In the genomic region with DNA sequence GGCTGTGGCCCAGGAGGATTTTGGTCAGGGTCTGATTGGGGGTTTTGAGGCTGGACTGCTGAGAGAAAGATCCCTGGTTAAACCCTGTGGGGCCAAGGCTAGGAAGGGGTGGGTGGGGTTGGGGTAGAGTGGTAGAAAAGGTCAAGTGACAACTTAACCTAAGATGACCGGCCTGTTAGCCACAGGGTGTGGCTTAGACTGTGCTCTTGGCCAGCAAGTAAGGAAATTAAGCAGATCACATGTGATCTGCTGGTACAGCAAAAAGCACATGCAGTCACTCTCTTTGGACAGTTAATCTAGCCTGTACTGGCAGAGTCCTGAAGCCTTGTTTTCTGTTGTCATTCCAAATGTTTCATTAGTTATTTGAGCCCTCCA, we compare ENCODE assay signal across 23 mouse cellular contexts. TPM values are rescaled to one million over a fixed set of nuclear protein-coding genes. Genes with fewer than 3 reads are reported as not detected.
DNase-seq lines count a peak whose midpoint lies in the region; ATAC-seq and TF ChIP-seq lines count a peak whose summit lies in the region.
"Had no signal": no experiment of that assay in that cellular context is flagged by ENCODE, and none has a peak within 500 bp of the region (broad histone marks: within the 10 kb centered on the region; RNA-seq: fewer than 3 reads in every experiment).

No protein-coding gene starts in this region.

- no peaks in the 10 kb centered on the region for H3K4me1 ChIP-seq in lung, postnatal 0 days (ENCODE audit: insufficient read depth, low read depth, low read length)
- H3K4me1 ChIP-seq in bone marrow macrophage, adult 2 months (ENCODE audit: control insufficient read depth, insufficient read depth, low read length): peaks cover 29% of the 10 kb centered on the region
- H3K4me1 ChIP-seq in forebrain, embryonic 10.5 days: no peaks in the 10 kb centered on the region
- H3K4me1 ChIP-seq in kidney, adult 2 months (ENCODE audit: control insufficient read depth, insufficient read depth, low read length): no peaks in the 10 kb centered on the region
- H3K4me1 ChIP-seq: embryonic facial prominence, embryonic 15.5 days; forebrain, embryonic 12.5 days; hindbrain, embryonic 13.5 days; lung, embryonic 15.5 days; neural tube, embryonic 15.5 days had no signal

- H3K9ac ChIP-seq in lung, postnatal 0 days (replicated peaks; ENCODE audit: low read depth): no peak overlapping the region
- H3K9ac ChIP-seq: embryonic facial prominence, embryonic 15.5 days; forebrain, embryonic 12.5 days; hindbrain, embryonic 13.5 days; lung, embryonic 15.5 days; neural tube, embryonic 15.5 days had no signal

- no peak for TF ChIP-seq EP300 in lung, postnatal 0 days (IDR thresholded peaks at IDR 0.05)

- no peak overlapping the region for H3K4me3 ChIP-seq in lung, postnatal 0 days (ENCODE audit: low read depth, low read length)
- H3K4me3 ChIP-seq in bone marrow macrophage, adult 2 months (ENCODE audit: insufficient read depth, low read length): no peak overlapping the region
- H3K4me3 ChIP-seq in forebrain, embryonic 10.5 days: no peak overlapping the region
- H3K4me3 ChIP-seq in kidney, adult 2 months (ENCODE audit: insufficient read depth, low read depth, low read length): no peak overlapping the region
- H3K4me3 ChIP-seq: embryonic facial prominence, embryonic 15.5 days; forebrain, embryonic 12.5 days; heart, adult 2 months; hindbrain, embryonic 13.5 days; layer of hippocampus, adult 2 months; lung, embryonic 15.5 days; neural tube, embryonic 15.5 days had no signal

- no peak for TF ChIP-seq CTCF in lung, postnatal 0 days (IDR thresholded peaks at IDR 0.05)
- no peak for TF ChIP-seq CTCF in bone marrow macrophage, adult 2 months (IDR thresholded peaks at IDR 0.05; ENCODE audit: low read depth, low read length)
- TF ChIP-seq CTCF in kidney, adult 2 months (conservative IDR thresholded peaks at IDR 0.05; ENCODE audit: insufficient read depth, insufficient read length, low read depth, low read length): no peak

- no peaks in the 10 kb centered on the region for H3K36me3 ChIP-seq in lung, postnatal 0 days (ENCODE audit: insufficient read depth, low read length)
- no peaks in the 10 kb centered on the region for H3K36me3 ChIP-seq in forebrain, embryonic 10.5 days (replicated peaks)
- H3K36me3 ChIP-seq in kidney, adult 2 months (ENCODE audit: control insufficient read depth, insufficient read depth, low read length): no peaks in the 10 kb centered on the region
- H3K36me3 ChIP-seq: embryonic facial prominence, embryonic 15.5 days; forebrain, embryonic 12.5 days; hindbrain, embryonic 13.5 days; lung, embryonic 15.5 days; neural tube, embryonic 15.5 days had no signal

- ATAC-seq in lung, postnatal 0 days: 0 out of 2 replicates have a peak, but pooled peaks have one; percentile 17

- TF ChIP-seq POLR2A in bone marrow macrophage, adult 2 months (IDR thresholded peaks at IDR 0.05; ENCODE audit: borderline replicate concordance, low read depth, low read length): no peak
- no peak for TF ChIP-seq POLR2A in kidney, adult 2 months (IDR thresholded peaks at IDR 0.05; ENCODE audit: low read depth, low read length)

- no peak overlapping the region for H3K27ac ChIP-seq in lung, postnatal 0 days (ENCODE audit: low read length)
- H3K27ac ChIP-seq in bone marrow macrophage, adult 2 months (ENCODE audit: insufficient read depth, low read depth, low read length): peak overlapping the region; percentile 67
- no peak overlapping the region for H3K27ac ChIP-seq in forebrain, embryonic 10.5 days
- no peak overlapping the region for H3K27ac ChIP-seq in kidney, adult 2 months (ENCODE audit: insufficient read depth, low read depth, low read length)
- H3K27ac ChIP-seq: embryonic facial prominence, embryonic 15.5 days; forebrain, embryonic 12.5 days; heart, adult 2 months; hindbrain, embryonic 13.5 days; layer of hippocampus, adult 2 months; lung, embryonic 15.5 days; neural tube, embryonic 15.5 days had no signal

- H3K9me3 ChIP-seq in lung, postnatal 0 days (ENCODE audit: low read length): no peaks in the 10 kb centered on the region
- no peaks in the 10 kb centered on the region for H3K9me3 ChIP-seq in forebrain, embryonic 10.5 days
- H3K9me3 ChIP-seq: embryonic facial prominence, embryonic 15.5 days; forebrain, embryonic 12.5 days; hindbrain, embryonic 13.5 days; lung, embryonic 15.5 days; neural tube, embryonic 15.5 days had no signal

- peak; percentile 17 for DNase-seq in adrenal gland, postnatal 25 days
- no peak for DNase-seq in adrenal gland, adult 8-10 months
- DNase-seq in lung, postnatal 0 days (ENCODE audit: low spot score): no peak
- DNase-seq in lung, postnatal 14 days: no peak
- peak; percentile 78 for DNase-seq in skeletal muscle tissue, adult 2 months (ENCODE audit: low read depth, low spot score)
- DNase-seq in forebrain, embryonic 10.5 days (ENCODE audit: extremely low spot score, low spot score): no peak
- no peak for DNase-seq in kidney, adult 2 months
- DNase-seq: cerebellum, postnatal 10 days; embryo, embryonic 11 days; kidney, postnatal 10 days; left cerebral cortex, postnatal 4 days; thymus, adult 2 months had no signal

- no peaks in the 10 kb centered on the region for H3K27me3 ChIP-seq in lung, postnatal 0 days (replicated peaks; ENCODE audit: insufficient read depth, low read length)
- no peaks in the 10 kb centered on the region for H3K27me3 ChIP-seq in forebrain, embryonic 10.5 days (ENCODE audit: poor library complexity, severe bottlenecking)
- H3K27me3 ChIP-seq in kidney, adult 2 months (replicated peaks; ENCODE audit: control insufficient read depth, insufficient read depth, low read length): no peaks in the 10 kb centered on the region
- H3K27me3 ChIP-seq: embryonic facial prominence, embryonic 15.5 days; forebrain, embryonic 12.5 days; hindbrain, embryonic 13.5 days; lung, embryonic 15.5 days; neural tube, embryonic 15.5 days had no signal

- no peak overlapping the region for H3K4me2 ChIP-seq in lung, postnatal 0 days (replicated peaks; ENCODE audit: low read depth, low read length)
- H3K4me2 ChIP-seq: embryonic facial prominence, embryonic 15.5 days; forebrain, embryonic 12.5 days; hindbrain, embryonic 13.5 days; liver, embryonic 11.5 days; lung, embryonic 15.5 days; midbrain, embryonic 11.5 days; neural tube, embryonic 15.5 days had no signal

- 42% methylated on average over 1 of the region's 1 CpGs for WGBS in lung, postnatal 0 days
- WGBS in forebrain, embryonic 10.5 days: 77% methylated on average over 1 of the region's 1 CpGs
- WGBS in kidney, adult 2 months: 20% methylated on average over 1 of the region's 1 CpGs

RNA-seq across cellular contexts. Expression of gene Nqo2, which starts 12.4 kb away (rescaled TPM):
- 61.7 and 75.1 TPM in 2 replicates for total RNA-seq in adrenal gland, postnatal 25 days (2021)
- total RNA-seq in adrenal gland, adult 8-10 months (2022): 10 to 100 TPM; 38.0 to 67.6 (median 52.9) TPM
- 18.4 and 21.0 TPM in 2 replicates for polyA plus RNA-seq in lung, postnatal 0 days (2015; fragmentation: Nextera tagmentation; extraction: Ambion mirVana)
- polyA plus RNA-seq in bone marrow macrophage, adult 2 months (2012; ENCODE audit: insufficient read depth, insufficient read length, missing spikeins): 39.9 and 41.2 TPM in 2 replicates
- polyA plus RNA-seq in forebrain, embryonic 10.5 days (2016; fragmentation: Nextera tagmentation; extraction: Ambion mirVana): 21.8 and 24.7 TPM in 2 replicates
- polyA plus RNA-seq in kidney, adult 2 months (2012; rRNA removed): 14.6 and 21.2 TPM in 2 replicates

RNA-seq across cellular contexts. Expression of gene Serpinb6c, which starts 46.6 kb away (rescaled TPM):
- not detected in 2 replicates for total RNA-seq in adrenal gland, postnatal 25 days (2021)
- total RNA-seq in adrenal gland, adult 8-10 months (2022): under 1 TPM in 3 of 4 experiments, not detected in 1; 0.38 to 0.91 (median 0.61) TPM
- polyA plus RNA-seq in lung, postnatal 0 days (2015; fragmentation: Nextera tagmentation; extraction: Ambion mirVana): not detected in 2 replicates
- polyA plus RNA-seq in bone marrow macrophage, adult 2 months (2012; ENCODE audit: insufficient read depth, insufficient read length, missing spikeins): not detected in 2 replicates
- polyA plus RNA-seq in forebrain, embryonic 10.5 days (2016; fragmentation: Nextera tagmentation; extraction: Ambion mirVana): not detected in 2 replicates
- polyA plus RNA-seq in kidney, adult 2 months (2012; rRNA removed): 0.11 TPM in 1 of 2 replicates, not detected in the other
- total RNA-seq: heart, adult 2 months had no signal
- polyA plus RNA-seq: heart, adult 2 months; heart, postnatal 0 days; liver, embryonic 11.5 days had no signal

RNA-seq across cellular contexts. Expression of gene Ripk1, which starts 50.1 kb away (rescaled TPM):
- total RNA-seq in adrenal gland, postnatal 25 days (2021): 35.0 and 35.3 TPM in 2 replicates
- 10 to 100 TPM; 28.2 to 33.1 (median 31.6) TPM for total RNA-seq in adrenal gland, adult 8-10 months (2022)
- polyA plus RNA-seq in lung, postnatal 0 days (2015; fragmentation: Nextera tagmentation; extraction: Ambion mirVana): 17.7 and 21.2 TPM in 2 replicates
- polyA plus RNA-seq in bone marrow macrophage, adult 2 months (2012; ENCODE audit: insufficient read depth, insufficient read length, missing spikeins): 53.5 and 63.4 TPM in 2 replicates
- 7.0 and 7.7 TPM in 2 replicates for polyA plus RNA-seq in forebrain, embryonic 10.5 days (2016; fragmentation: Nextera tagmentation; extraction: Ambion mirVana)
- polyA plus RNA-seq in kidney, adult 2 months (2012; rRNA removed): 7.4 and 7.6 TPM in 2 replicates

RNA-seq across cellular contexts. Expression of gene Serpinb6a, which starts 50.5 kb away (rescaled TPM):
- 497 and 541 TPM in 2 replicates for total RNA-seq in adrenal gland, postnatal 25 days (2021)
- 100 to 1,000 TPM; 448 to 750 (median 575) TPM for total RNA-seq in adrenal gland, adult 8-10 months (2022)
- 94.5 and 94.8 TPM in 2 replicates for polyA plus RNA-seq in lung, postnatal 0 days (2015; fragmentation: Nextera tagmentation; extraction: Ambion mirVana)
- polyA plus RNA-seq in bone marrow macrophage, adult 2 months (2012; ENCODE audit: insufficient read depth, insufficient read length, missing spikeins): 737 and 743 TPM in 2 replicates
- 29.4 and 30.0 TPM in 2 replicates for polyA plus RNA-seq in forebrain, embryonic 10.5 days (2016; fragmentation: Nextera tagmentation; extraction: Ambion mirVana)
- 26.6 and 31.1 TPM in 2 replicates for polyA plus RNA-seq in kidney, adult 2 months (2012; rRNA removed)

Comparison
In these comparisons a context has a peak if more than half of its experiments do, and no peak if none do; other contexts are left out.
1. DNase-seq: peak in adrenal gland, postnatal 25 days (single experiment) and skeletal muscle tissue, adult 2 months (single experiment); none in adrenal gland, adult 8-10 months (single experiment), lung, postnatal 0 days (single experiment), lung, postnatal 14 days (single experiment), forebrain, embryonic 10.5 days (single experiment) and kidney, adult 2 months (single experiment).